Mouse (Mus musculus) heart, adult 18-20 months (tissue): ENCODE data around the gene Pxt1. TPM values are rescaled to one million over a fixed set of nuclear protein-coding genes. Genes with fewer than 3 reads are reported as not detected.

Source experiments
- DNase-seq, 2 experiments: peaks; one replicate each; pipeline ENCODE4 v3.0.0; 2021 to 2022; ENCODE audit warnings: mixed read lengths in 1 of 2
- total RNA-seq, 2 experiments: library from RNA; stranded (reverse); gene quantifications; 2 replicates each; pipeline ENCODE4 v1.2.3; 2021

The Pxt1 gene
- total RNA-seq, 2 experiments from 2014 or later, result not detected

DNA sequence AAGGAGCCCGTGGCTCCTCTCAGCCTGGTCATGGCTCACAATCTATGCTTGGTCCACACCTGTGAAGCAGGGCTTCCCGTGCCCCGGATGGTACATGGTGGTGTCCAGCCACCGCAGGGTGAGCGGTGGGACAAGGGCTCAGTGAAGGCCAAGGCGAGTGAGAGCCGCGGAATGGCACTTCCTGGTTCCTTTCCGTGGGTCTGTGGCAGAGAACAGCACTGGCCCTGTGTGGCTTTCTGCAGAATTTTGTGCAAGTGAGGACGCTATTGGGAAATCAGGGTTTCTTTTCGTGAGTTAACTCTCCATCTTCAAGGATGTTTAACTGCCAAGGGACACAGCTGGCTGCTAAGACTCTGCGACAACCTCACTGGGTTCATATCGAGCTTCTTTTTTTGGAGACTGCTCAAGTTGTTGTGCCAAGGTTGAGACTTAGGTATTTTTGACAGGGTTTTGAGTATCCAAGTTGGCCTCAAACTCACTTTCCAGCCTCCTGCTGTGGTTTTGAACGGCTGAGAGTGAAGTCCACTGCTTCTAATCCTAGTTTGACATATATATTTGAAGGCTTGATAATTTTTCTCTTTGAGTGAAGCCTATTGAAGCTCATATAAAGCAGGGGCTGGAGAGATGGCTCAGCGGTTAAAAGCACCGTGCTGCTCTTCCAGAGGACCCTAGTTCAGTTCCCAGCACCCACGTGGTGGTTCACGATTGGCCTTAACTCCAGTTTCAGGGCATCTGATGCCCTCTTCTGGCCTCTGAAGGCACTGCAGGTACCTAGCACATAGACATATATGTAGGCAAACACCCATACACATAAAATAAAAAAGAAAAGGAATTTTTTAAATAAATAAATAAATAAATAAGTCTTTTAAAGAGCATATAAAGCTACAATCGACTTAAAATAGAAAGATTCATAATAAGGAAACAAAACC lies 3.6 kb upstream of the Pxt1 start:
- DNase-seq, result no peak

DNA sequence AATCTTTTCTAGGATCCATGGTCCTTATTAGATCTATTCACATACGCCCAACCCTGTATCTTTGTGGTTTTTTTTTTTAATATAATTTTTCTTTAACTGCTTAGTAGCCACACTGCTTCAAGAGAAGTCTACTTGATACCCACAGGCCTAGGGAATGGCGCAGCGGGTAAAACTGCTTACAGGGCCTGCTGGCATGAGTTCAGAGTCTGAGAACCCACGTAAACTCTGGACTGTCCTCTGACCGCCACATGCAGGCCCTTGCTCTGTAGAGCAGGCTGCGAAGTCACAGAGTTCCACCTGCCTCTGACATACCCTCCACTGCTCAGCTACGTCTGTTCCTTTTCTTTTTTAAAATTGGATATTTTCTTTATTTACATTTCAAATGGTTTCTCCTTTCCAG lies 841 bp upstream of the Pxt1 start:
- DNase-seq, result no peak

- DNase-seq, result no peak
Observed at GRCm38 (mm10) chr17:28942101-28942500, 1.5 kb downstream of the Pxt1 start.

- DNase-seq, result no peak
Observed at GRCm38 (mm10) chr17:28940776-28941555, 2.7 kb downstream of the Pxt1 start.

- DNase-seq, result no peak
Observed at GRCm38 (mm10) chr17:28936622-28937345, 6.9 kb downstream of the Pxt1 start.

GRCm38 (mm10) chr17:28936133-28936532 lies 7.5 kb downstream of the Pxt1 start:
- no peak for DNase-seq

DNA sequence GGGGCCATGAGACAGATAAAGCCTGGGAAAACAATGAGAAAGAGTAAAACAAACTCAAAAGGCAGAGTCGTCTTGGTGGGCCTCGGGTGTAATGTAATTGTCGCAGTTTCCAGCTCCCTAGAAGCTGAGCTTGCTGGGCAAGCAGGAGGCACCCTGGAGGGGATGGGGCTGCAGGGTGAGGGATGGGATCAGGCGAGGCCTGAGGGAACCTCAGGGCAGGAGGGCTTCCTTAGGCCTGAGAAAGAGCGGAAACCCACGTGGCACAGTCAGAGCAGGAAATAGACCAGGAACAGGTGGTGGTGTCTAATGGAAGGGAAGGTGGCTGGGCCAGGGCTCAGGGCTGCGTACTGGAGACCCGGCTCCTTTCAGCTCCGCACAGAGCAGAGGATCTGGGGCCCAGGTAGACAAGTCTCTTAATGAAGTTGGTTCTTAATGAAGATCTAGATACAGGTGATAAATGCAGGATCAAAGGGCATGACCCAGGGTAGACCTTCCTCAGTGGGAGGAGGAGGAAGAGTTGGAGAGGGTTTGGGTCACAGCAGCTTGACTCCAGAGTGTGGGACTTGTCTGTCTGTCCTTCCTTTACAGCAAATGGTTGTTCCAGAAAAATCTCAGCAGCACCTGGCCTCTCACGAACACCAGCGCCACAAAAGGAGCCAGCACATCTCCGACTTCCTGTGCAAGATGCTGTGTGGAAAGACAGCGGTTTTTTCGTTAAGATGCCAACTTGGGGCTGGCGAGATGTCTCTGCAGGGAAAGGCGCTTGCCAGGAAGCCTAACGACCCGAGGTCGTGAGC lies 9.3 kb downstream of the Pxt1 start:
- no peak for DNase-seq

- no peak for DNase-seq
Observed at GRCm38 (mm10) chr17:28932274-28932673, 11.4 kb downstream of the Pxt1 start.

GRCm38 (mm10) chr17:28931436-28932211 lies 12.0 kb downstream of the Pxt1 start:
- no peak for DNase-seq

DNA sequence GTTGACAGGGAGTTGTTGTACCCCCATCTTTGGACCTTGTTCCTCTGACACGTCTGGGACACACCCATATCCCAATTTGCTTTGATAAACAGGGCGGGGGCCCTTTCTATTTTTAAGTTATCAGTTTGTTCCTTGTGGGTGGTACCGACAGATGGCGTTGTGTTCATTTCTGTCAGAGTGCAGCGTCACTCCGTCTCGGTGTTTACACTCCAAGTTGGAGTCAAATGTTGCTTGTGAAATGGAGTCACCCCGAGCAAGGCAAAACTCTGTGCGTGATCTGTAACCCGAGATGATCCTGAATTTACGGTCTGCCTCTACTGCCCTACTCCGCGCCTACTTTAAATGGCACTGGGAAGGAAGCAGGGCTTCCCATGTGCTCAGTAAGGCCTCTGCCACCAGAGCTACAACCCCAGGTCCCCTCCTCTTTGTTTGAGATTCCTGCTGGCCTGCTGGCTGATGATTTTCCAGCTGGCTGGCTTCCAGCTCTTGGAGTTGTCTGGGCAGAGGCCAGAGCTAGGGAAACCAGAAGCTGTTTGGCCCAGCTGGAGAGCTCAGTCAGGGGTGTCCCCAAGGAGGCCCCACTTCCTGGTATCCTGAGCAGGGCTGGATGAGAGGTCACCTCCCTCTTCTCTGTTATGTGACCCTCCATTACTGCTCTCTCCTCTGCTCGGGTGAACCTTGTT lies 13.1 kb downstream of the Pxt1 start:
- peak; percentile 95 to 96 for DNase-seq

DNA sequence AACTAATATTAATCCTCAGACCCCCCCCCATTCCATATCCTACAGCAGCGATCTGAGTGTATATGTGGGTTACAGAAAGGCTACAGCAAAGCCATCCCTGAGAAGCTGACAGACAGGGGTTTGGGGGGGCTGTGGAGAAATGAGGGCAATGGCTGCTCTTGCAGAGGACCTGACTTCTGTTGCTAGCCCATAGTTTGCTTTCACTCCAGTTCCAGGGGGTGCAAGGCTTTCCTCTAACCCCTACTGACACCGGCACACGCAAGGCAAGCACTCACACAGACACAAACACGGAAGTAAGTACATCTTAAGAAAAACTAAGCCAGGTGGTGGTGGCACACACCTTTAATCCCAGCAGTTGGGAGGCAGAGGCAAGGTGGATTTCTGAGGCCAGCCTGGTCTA lies 14.3 kb downstream of the Pxt1 start:
- DNase-seq, result no peak

DNA sequence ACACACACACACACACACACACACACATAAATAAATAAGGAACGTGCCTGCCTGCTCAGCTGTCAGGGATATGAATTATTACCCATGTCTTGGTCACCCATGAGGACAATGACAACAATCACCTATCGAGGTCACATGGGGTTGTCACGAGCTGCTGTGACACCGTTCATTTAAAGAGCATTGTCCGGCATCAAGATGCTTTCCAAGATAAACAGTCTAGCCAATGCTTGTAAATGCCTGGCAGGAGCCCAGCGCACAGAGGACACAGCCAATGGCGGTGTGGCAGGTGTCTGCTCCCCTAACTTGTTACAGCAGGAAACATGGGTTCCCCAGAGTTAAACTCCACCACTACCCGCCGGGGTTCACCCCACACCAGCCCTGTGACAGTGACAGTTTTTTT lies 15.6 kb downstream of the Pxt1 start:
- DNase-seq, result no peak

- DNase-seq, result peak; percentile 60 to 77
Observed at GRCm38 (mm10) chr17:28926866-28927635, 16.6 kb downstream of the Pxt1 start.

- peak; percentile 74 to 92 for DNase-seq
Observed at GRCm38 (mm10) chr17:28926380-28926779, 17.3 kb downstream of the Pxt1 start.

DNA sequence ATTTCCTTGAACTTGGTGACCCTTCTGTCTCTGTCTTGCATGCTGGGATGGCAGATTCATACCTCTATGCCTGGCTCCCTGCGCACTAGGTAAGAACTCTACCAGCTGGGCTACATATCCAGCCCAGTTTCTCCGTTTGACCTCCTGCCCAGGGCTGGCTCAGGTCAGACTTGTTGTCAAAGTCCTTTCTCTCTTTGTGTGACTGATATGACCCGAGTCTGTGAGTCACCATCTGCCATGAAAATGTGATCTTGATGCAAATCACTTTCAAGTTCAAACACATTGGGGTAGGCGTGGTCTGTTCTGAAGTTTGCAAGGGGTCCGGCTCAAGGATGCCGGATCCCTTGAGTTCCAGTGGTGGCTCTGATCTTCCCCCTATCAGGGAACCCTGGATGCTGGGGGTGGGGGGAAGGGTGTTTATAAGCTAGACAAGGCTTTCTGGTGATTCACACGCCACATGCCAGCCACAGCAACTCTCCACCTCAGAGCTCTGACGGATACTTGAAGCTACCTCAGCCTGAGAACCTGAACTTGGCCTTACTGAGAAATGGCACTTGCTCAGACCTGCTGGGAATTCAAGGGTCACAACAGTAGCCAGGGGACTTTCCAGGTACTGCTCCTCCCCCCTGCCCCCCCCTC lies 18.6 kb downstream of the Pxt1 start:
- no peak for DNase-seq

GRCm38 (mm10) chr17:28922096-28922495 lies 21.5 kb downstream of the Pxt1 start:
- DNase-seq, result no peak

GRCm38 (mm10) chr17:28921086-28921485 lies 22.6 kb downstream of the Pxt1 start:
- peak; percentile 49 to 53 for DNase-seq

GRCm38 (mm10) chr17:28916520-28916919 lies 27.1 kb downstream of the Pxt1 start:
- DNase-seq, result no peak

DNA sequence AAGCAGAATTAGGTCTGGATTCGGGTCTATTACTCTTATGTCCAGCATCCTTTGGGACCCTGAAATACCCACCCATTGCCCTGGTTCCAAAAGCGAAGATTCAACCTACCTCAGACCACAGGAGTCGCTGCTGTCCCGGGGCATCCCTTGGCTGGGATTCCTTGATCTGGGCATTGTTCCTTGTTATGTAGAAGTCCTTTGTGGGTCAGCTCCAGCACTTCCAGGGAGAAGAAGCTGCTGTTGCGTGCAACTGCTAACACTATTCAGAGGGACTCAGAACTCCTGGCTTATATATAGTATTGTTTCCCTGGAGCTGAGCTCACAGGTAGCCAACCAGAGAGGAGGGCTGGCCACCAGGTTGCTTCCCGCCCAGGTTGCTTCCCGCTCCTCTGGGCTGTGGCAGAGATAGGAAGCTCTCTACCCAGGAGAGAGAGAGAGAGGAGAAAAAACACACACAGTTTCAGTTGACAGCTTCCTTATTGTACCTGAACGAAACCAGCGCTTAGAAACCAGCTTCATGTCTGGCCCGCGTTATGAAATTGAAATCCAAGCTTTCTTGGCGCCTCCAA lies 28.5 kb downstream of the Pxt1 start, which contains the start of gene 4930539E08Rik:
4930539E08Rik (minus strand) TSS at position 265 of the 569 bp plus-strand sequence.
- DNase-seq, result no peak
